Mouse (Mus musculus) neural tube, embryonic 11.5 days (tissue): Measurements from ENCODE around the gene Mettl26. TPM values are rescaled to one million over a fixed set of nuclear protein-coding genes. Genes with fewer than 3 reads are reported as not detected.

Source experiments
- ATAC-seq: fragments of 200-750 bp; cut with Nextera tagmentation; 2 replicates; pipeline ENCODE4 v1.8.0; 2017; ENCODE audit warnings: moderate number of reproducible peaks, mild to moderate bottlenecking, moderate TSS enrichment, moderate library complexity; ENCODE audit not compliant: insufficient read depth, low FRiP score, low TSS enrichment
- DNase-seq: peaks from one replicate; pipeline ENCODE4 v3.0.0-alpha.2; 2015; ENCODE audit warnings: low spot score
- H3K27ac ChIP-seq: fragments of 300-500 bp; sonication (generic); 2 replicates; pipeline ENCODE4 v1.5.1; 2014; ENCODE audit warnings: low read depth, mild to moderate bottlenecking, low read length
- H3K27me3 ChIP-seq: fragments of 300-500 bp; sonication (generic); 2 replicates; pipeline ENCODE4 v1.6.1; 2014; ENCODE audit warnings: mild to moderate bottlenecking, low read length, mixed read lengths; ENCODE audit not compliant: control insufficient read depth, insufficient read depth
- H3K36me3 ChIP-seq: fragments of 300-500 bp; sonication (generic); 2 replicates; pipeline ENCODE4 v1.6.1; 2014; ENCODE audit warnings: mild to moderate bottlenecking, low read length, moderate library complexity, mixed read lengths; ENCODE audit not compliant: control insufficient read depth, insufficient read depth
- H3K4me1 ChIP-seq: fragments of 300-500 bp; sonication (generic); 2 replicates; pipeline ENCODE4 v1.6.1; 2014; ENCODE audit warnings: low read length, mixed read lengths; ENCODE audit not compliant: control insufficient read depth, insufficient read depth
- H3K4me2 ChIP-seq: fragments of 300-500 bp; sonication (generic); 2 replicates; pipeline ENCODE4 v1.6.1; 2014; ENCODE audit warnings: low read depth, mild to moderate bottlenecking, moderate library complexity
- H3K4me3 ChIP-seq: fragments of 300-500 bp; sonication (generic); 2 replicates; pipeline ENCODE4 v1.5.1; 2014; ENCODE audit warnings: low read depth, low read length
- H3K9ac ChIP-seq: fragments of 300-500 bp; sonication (generic); 2 replicates; pipeline ENCODE4 v1.6.1; 2014; ENCODE audit warnings: mild to moderate bottlenecking, low read length
- H3K9me3 ChIP-seq: fragments of 300-500 bp; sonication (generic); 2 replicates; pipeline ENCODE4 v1.6.1; 2016; ENCODE audit warnings: low read length; ENCODE audit not compliant: control insufficient read depth
- WGBS: fragments of 180-500 bp; shearing (Covaris S2); extraction: QIAGEN DNeasy Blood & Tissue Kit; methylation state at CpG from one replicate; pipeline ENCODE4 v1.1.7; 2014; 5-methylcytosine and 5-hydroxymethylcytosine counted together
- polyA plus RNA-seq: library from polyadenylated mRNA; unstranded; fragments of >200 nt; fragmentation: Nextera tagmentation; extraction: Ambion mirVana; gene quantifications from 2 replicates; pipeline ENCODE4 v1.2.1, GENCODE M21; 2014

Gene Mettl26
- polyA plus RNA-seq, 1 experiment from 2014 or later = 58.8 TPM

- Histone ChIP-seq H3K36me3 (peaks cover 9% of the 10 kb centered on the region; the same call in 1 of the 2 replicates), H3K27me3 (no peaks in the 10 kb centered on the region), H3K4me2 (no peak overlapping the region), H3K9me3 (no peaks in the 10 kb centered on the region), H3K4me1 (peaks cover 16% of the 10 kb centered on the region), H3K27ac (no peak overlapping the region), H3K4me3 (no peak overlapping the region), H3K9ac (no peak overlapping the region)
- 37% methylated on average over 5 of the region's 5 CpGs for WGBS
- ATAC-seq (no peak), DNase-seq (no peak)
Measured at GRCm38 (mm10) chr17:25882306-25882705, 7.4 kb downstream of the Mettl26 start.

- ATAC-seq (no peak), DNase-seq (no peak)
- WGBS = 89% methylated on average over 8 of the region's 8 CpGs
- H3K9ac ChIP-seq = no peak overlapping the region
- H3K27me3 ChIP-seq = no peaks in the 10 kb centered on the region
- no peaks in the 10 kb centered on the region for H3K9me3 ChIP-seq
- peaks cover 7% of the 10 kb centered on the region; the same call in 1 of the 2 replicates for H3K36me3 ChIP-seq
- H3K27ac ChIP-seq = no peak overlapping the region
- H3K4me1 ChIP-seq = peaks cover 16% of the 10 kb centered on the region
- no peak overlapping the region for H3K4me3 ChIP-seq
- no peak overlapping the region for H3K4me2 ChIP-seq
Measured at GRCm38 (mm10) chr17:25883268-25883667, 8.4 kb downstream of the Mettl26 start.

GRCm38 (mm10) chr17:25883824-25884223 lies 8.9 kb downstream of the Mettl26 start:
- peaks cover 4% of the 10 kb centered on the region; the same call in 1 of the 2 replicates for H3K36me3 ChIP-seq
- no peak overlapping the region for H3K4me3 ChIP-seq
- peaks cover 16% of the 10 kb centered on the region for H3K4me1 ChIP-seq
- ATAC-seq (no peak), DNase-seq (no peak)
- 93% methylated on average over 3 of the region's 3 CpGs for WGBS
- H3K9ac ChIP-seq = no peak overlapping the region
- no peak overlapping the region for H3K4me2 ChIP-seq
- H3K27ac ChIP-seq = no peak overlapping the region
- no peaks in the 10 kb centered on the region for H3K9me3 ChIP-seq
- no peaks in the 10 kb centered on the region for H3K27me3 ChIP-seq

GRCm38 (mm10) chr17:25885636-25886035 lies 10.8 kb downstream of the Mettl26 start:
- peaks cover 2% of the 10 kb centered on the region; the same call in 1 of the 2 replicates for H3K36me3 ChIP-seq
- DNase-seq = peak; percentile 47
- H3K9ac ChIP-seq = no peak overlapping the region
- peaks cover 10% of the 10 kb centered on the region for H3K4me1 ChIP-seq
- ATAC-seq = no peak
- no peak overlapping the region for H3K4me2 ChIP-seq
- no peak overlapping the region for H3K4me3 ChIP-seq
- H3K27me3 ChIP-seq = no peaks in the 10 kb centered on the region
- no peaks in the 10 kb centered on the region for H3K9me3 ChIP-seq
- WGBS = 68% methylated on average over 4 of the region's 4 CpGs
- H3K27ac ChIP-seq = no peak overlapping the region

- no peak overlapping the region for H3K9ac ChIP-seq
- no peaks in the 10 kb centered on the region for H3K4me1 ChIP-seq
- no peak overlapping the region for H3K4me3 ChIP-seq
- no peaks in the 10 kb centered on the region for H3K9me3 ChIP-seq
- ATAC-seq (no peak), DNase-seq (no peak)
- H3K4me2 ChIP-seq = no peak overlapping the region
- peaks cover 2% of the 10 kb centered on the region; the same call in 1 of the 2 replicates for H3K36me3 ChIP-seq
- no peaks in the 10 kb centered on the region for H3K27me3 ChIP-seq
- no peak overlapping the region for H3K27ac ChIP-seq
Measured at GRCm38 (mm10) chr17:25886806-25887205, 11.9 kb downstream of the Mettl26 start.

- no peaks in the 10 kb centered on the region for H3K27me3 ChIP-seq
- no peaks in the 10 kb centered on the region for H3K9me3 ChIP-seq
- 92% methylated on average over 10 of the region's 10 CpGs for WGBS
- H3K27ac ChIP-seq = no peak overlapping the region
- H3K4me1 ChIP-seq = no peaks in the 10 kb centered on the region
- no peak for DNase-seq
- no peak overlapping the region for H3K9ac ChIP-seq
- no peak overlapping the region for H3K4me2 ChIP-seq
- peaks cover 2% of the 10 kb centered on the region; the same call in 1 of the 2 replicates for H3K36me3 ChIP-seq
- ATAC-seq = no peak
- H3K4me3 ChIP-seq = no peak overlapping the region
Measured at GRCm38 (mm10) chr17:25887467-25887866, 12.6 kb downstream of the Mettl26 start.

GRCm38 (mm10) chr17:25888837-25889236 lies 14.0 kb downstream of the Mettl26 start:
- no peak overlapping the region for H3K9ac ChIP-seq
- H3K4me3 ChIP-seq = no peak overlapping the region
- 89% methylated on average over 3 of the region's 3 CpGs for WGBS
- H3K4me1 ChIP-seq = no peaks in the 10 kb centered on the region
- DNase-seq (no peak), ATAC-seq (no peak)
- H3K27me3 ChIP-seq = no peaks in the 10 kb centered on the region
- H3K36me3 ChIP-seq = no peaks in the 10 kb centered on the region
- no peak overlapping the region for H3K27ac ChIP-seq
- H3K4me2 ChIP-seq = no peak overlapping the region
- H3K9me3 ChIP-seq = no peaks in the 10 kb centered on the region

- Histone ChIP-seq H3K36me3 (no peaks in the 10 kb centered on the region), H3K9me3 (no peaks in the 10 kb centered on the region), H3K4me2 (no peak overlapping the region), H3K4me3 (no peak overlapping the region), H3K27ac (no peak overlapping the region), H3K4me1 (peaks cover 5% of the 10 kb centered on the region; the same call in 1 of the 2 replicates), H3K27me3 (no peaks in the 10 kb centered on the region), H3K9ac (no peak overlapping the region)
- DNase-seq (peak; percentile 75), ATAC-seq (peak; percentile 50; the same call in 1 of the 2 replicates)
- 34% methylated on average over 2 of the region's 2 CpGs for WGBS
Measured at GRCm38 (mm10) chr17:25893975-25894617, 19.2 kb downstream of the Mettl26 start.

GRCm38 (mm10) chr17:25895415-25895814 lies 20.5 kb downstream of the Mettl26 start:
- no peak for DNase-seq
- H3K4me3 ChIP-seq = no peak overlapping the region
- 22% methylated on average over 2 of the region's 2 CpGs for WGBS
- no peak for ATAC-seq
- H3K36me3 ChIP-seq = no peaks in the 10 kb centered on the region
- H3K9ac ChIP-seq = no peak overlapping the region
- no peak overlapping the region for H3K4me2 ChIP-seq
- no peaks in the 10 kb centered on the region for H3K9me3 ChIP-seq
- peaks cover 5% of the 10 kb centered on the region; the same call in 1 of the 2 replicates for H3K4me1 ChIP-seq
- H3K27me3 ChIP-seq = no peaks in the 10 kb centered on the region
- H3K27ac ChIP-seq = no peak overlapping the region
